Mouse (Mus musculus) brain, embryonic 14.5 days (tissue): Measurements from ENCODE around the gene Ell.

ENCODE experiments used
- CTCF ChIP-seq: fragments of 200-500 bp; IDR thresholded peaks from 2 replicates; pipeline ENCODE4 v1.5.1; 2012; ENCODE audit warnings: inconsistent platforms, mild to moderate bottlenecking, moderate library complexity, borderline replicate concordance; ENCODE audit not compliant: insufficient read depth, insufficient read length; ENCODE audit errors: extremely low read depth
- POLR2A ChIP-seq: fragments of 200-500 bp; IDR thresholded peaks from 2 replicates; pipeline ENCODE4 v1.6.1; 2012; ENCODE audit warnings: mild to moderate bottlenecking, inconsistent platforms, borderline replicate concordance; ENCODE audit not compliant: poor library complexity, insufficient read depth, insufficient read length, severe bottlenecking; ENCODE audit errors: extremely low read depth

- TF ChIP-seq CTCF (no peak), POLR2A (no peak)
Observed at GRCm38 (mm10) chr8:70511770-70512169, 27.5 kb upstream of the Ell start.
